8 mouse cellular contexts compared by ENCODE assay signal in the genomic region with DNA sequence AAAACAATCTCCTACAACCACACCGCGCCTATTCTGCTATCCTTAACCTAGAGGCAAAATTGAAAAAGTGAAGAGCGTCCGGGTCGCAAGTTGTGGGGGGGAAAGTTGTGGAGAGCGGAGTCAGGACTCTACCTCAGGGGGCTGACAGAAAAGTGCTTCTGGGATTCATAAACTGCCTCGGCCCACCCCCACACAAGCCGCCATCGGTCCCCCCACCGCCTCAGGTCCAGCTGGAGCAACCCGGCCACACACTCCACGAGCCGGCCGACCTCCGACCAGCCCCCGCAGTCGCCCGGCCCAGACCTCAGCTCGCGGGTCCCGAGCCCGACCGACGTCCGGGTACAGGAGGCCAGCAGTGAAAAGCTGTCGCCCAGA. TPM values are rescaled to one million over a fixed set of nuclear protein-coding genes. Genes with fewer than 3 reads are reported as not detected.
A peak's percentile ranks its signal among the peaks of the same experiment; 100 is the strongest.
DNase-seq lines count a peak whose midpoint lies in the region; ATAC-seq and TF ChIP-seq lines count a peak whose summit lies in the region.

No protein-coding gene starts in this region.

- no peaks in the 10 kb centered on the region for H3K36me3 ChIP-seq in heart, embryonic 10.5 days
- H3K36me3 ChIP-seq in forebrain, embryonic 14.5 days (ENCODE audit: control insufficient read depth, insufficient read depth, low read length) = 0 out of 2 replicates have a peak, but pooled peaks cover 2% of the 10 kb centered on the region
- no peaks in the 10 kb centered on the region; the same call in 1 of the 2 replicates for H3K36me3 ChIP-seq in liver, postnatal 0 days (replicated peaks; ENCODE audit: insufficient read depth, low read length)

- peaks cover 14% of the 10 kb centered on the region for H3K4me1 ChIP-seq in heart, embryonic 10.5 days
- H3K4me1 ChIP-seq in forebrain, embryonic 14.5 days (ENCODE audit: control insufficient read depth, insufficient read depth, low read length) = peaks cover 13% of the 10 kb centered on the region
- H3K4me1 ChIP-seq in liver, postnatal 0 days (ENCODE audit: insufficient read depth) = peaks cover 9% of the 10 kb centered on the region

- ATAC-seq in forebrain, embryonic 14.5 days = peak; percentile 61; the same call in 1 of the 2 replicates
- ATAC-seq in liver, postnatal 0 days = peak; percentile 30
- ATAC-seq in erythroid progenitor cell, adult 5-6 weeks (replicated peaks; ENCODE audit: low FRiP score, poor library complexity, severe bottlenecking) = no peak; the same call in 1 of the 2 replicates

- peak overlapping the region; percentile 98 for H3K27ac ChIP-seq in heart, embryonic 10.5 days
- 0 out of 2 replicates have a peak overlapping the region, but pooled peaks have one; percentile 16 for H3K27ac ChIP-seq in forebrain, embryonic 14.5 days (ENCODE audit: low read depth, low read length)
- peak overlapping the region; percentile 100 for H3K27ac ChIP-seq in liver, postnatal 0 days (ENCODE audit: low read depth)

- no peaks in the 10 kb centered on the region for H3K27me3 ChIP-seq in heart, embryonic 10.5 days (ENCODE audit: insufficient read depth, poor library complexity, severe bottlenecking)
- no peaks in the 10 kb centered on the region for H3K27me3 ChIP-seq in forebrain, embryonic 14.5 days (replicated peaks; ENCODE audit: control insufficient read depth, insufficient read depth, low read length)
- no peaks in the 10 kb centered on the region for H3K27me3 ChIP-seq in liver, postnatal 0 days (ENCODE audit: insufficient read depth, low read length)

- peak overlapping the region; percentile 71 for H3K9ac ChIP-seq in forebrain, embryonic 14.5 days (ENCODE audit: low read length)
- peak overlapping the region; percentile 99 for H3K9ac ChIP-seq in liver, postnatal 0 days (replicated peaks)

- no peak for TF ChIP-seq CTCF in liver, postnatal 0 days (IDR thresholded peaks at IDR 0.05; ENCODE audit: low read depth)

- DNase-seq in heart, embryonic 10.5 days (ENCODE audit: low spot score) = no peak
- no peak for DNase-seq in heart, adult 8-10 months (ENCODE audit: low spot score)
- peak; percentile 16 for DNase-seq in ES-CJ7 (ENCODE audit: low read depth, low spot score)
- DNase-seq in forebrain, embryonic 14.5 days (ENCODE audit: low spot score) = no peak
- DNase-seq in liver, postnatal 0 days = no peak
- DNase-seq in T-cell, adult 2 months (ENCODE audit: low spot score) = no peak
- DNase-seq in spleen, postnatal 36 days (ENCODE audit: low spot score in 2 of 2) = no peak

- no peak for TF ChIP-seq EP300 in liver, postnatal 0 days (IDR thresholded peaks at IDR 0.05; ENCODE audit: low read depth)

- H3K4me2 ChIP-seq in forebrain, embryonic 14.5 days (ENCODE audit: low read length) = peak overlapping the region; percentile 61
- H3K4me2 ChIP-seq in liver, postnatal 0 days (ENCODE audit: low read depth, low read length) = peak overlapping the region; percentile 65

- peak overlapping the region; percentile 96 for H3K4me3 ChIP-seq in heart, embryonic 10.5 days
- H3K4me3 ChIP-seq in forebrain, embryonic 14.5 days (ENCODE audit: low read depth, low read length) = peak overlapping the region; percentile 85
- H3K4me3 ChIP-seq in liver, postnatal 0 days (ENCODE audit: low read depth, low read length) = peak overlapping the region; percentile 97

- 1% methylated on average over 26 of the region's 26 CpGs for WGBS in heart, embryonic 10.5 days
- 1% methylated on average over 26 of the region's 26 CpGs for WGBS in forebrain, embryonic 14.5 days
- WGBS in liver, postnatal 0 days (ENCODE audit: insufficient replicate concordance) = 0% methylated on average over 26 of the region's 26 CpGs

- no peaks in the 10 kb centered on the region for H3K9me3 ChIP-seq in heart, embryonic 10.5 days
- H3K9me3 ChIP-seq in forebrain, embryonic 14.5 days (replicated peaks; ENCODE audit: control insufficient read depth, low read length) = no peaks in the 10 kb centered on the region
- H3K9me3 ChIP-seq in liver, postnatal 0 days (ENCODE audit: low read length) = no peaks in the 10 kb centered on the region

RNA-seq across cellular contexts. Expression of a gene that starts 0.4 kb away (rescaled TPM):
- 17.0 and 18.3 TPM in 2 replicates for polyA plus RNA-seq in heart, embryonic 10.5 days (2016; fragmentation: Nextera tagmentation; extraction: Ambion mirVana)
- total RNA-seq in heart, adult 8-10 months (2022) = 10 to 100 TPM in 3 of 4 experiments, 1 to 10 TPM in 1; 9.8 to 12.1 (median 10.7) TPM
- 16.0 and 21.3 TPM in 2 replicates for polyA plus RNA-seq in forebrain, embryonic 14.5 days (2014; fragmentation: Nextera tagmentation; extraction: Ambion mirVana)
- 17.2 and 20.6 TPM in 2 replicates for polyA plus RNA-seq in liver, postnatal 0 days (2015; fragmentation: Nextera tagmentation; extraction: Ambion mirVana)
- 65.2 and 94.7 TPM in 2 replicates for total RNA-seq in erythroid progenitor cell, adult 5-6 weeks (2015; ENCODE audit: low replicate concordance)
- 51.4 and 60.2 TPM in 2 replicates for total RNA-seq in erythroid progenitor cell, adult 5-6 weeks (2017; ENCODE audit: low replicate concordance)

RNA-seq across cellular contexts. Expression of a gene that starts 0.5 kb away (rescaled TPM):
- 41.9 and 50.3 TPM in 2 replicates for polyA plus RNA-seq in heart, embryonic 10.5 days (2016; fragmentation: Nextera tagmentation; extraction: Ambion mirVana)
- total RNA-seq in heart, adult 8-10 months (2022) = 10 to 100 TPM; 18.7 to 26.2 (median 22.6) TPM
- polyA plus RNA-seq in forebrain, embryonic 14.5 days (2014; fragmentation: Nextera tagmentation; extraction: Ambion mirVana) = 34.5 and 45.3 TPM in 2 replicates
- 10.9 and 12.6 TPM in 2 replicates for polyA plus RNA-seq in liver, postnatal 0 days (2015; fragmentation: Nextera tagmentation; extraction: Ambion mirVana)
- 23.8 and 27.7 TPM in 2 replicates for total RNA-seq in erythroid progenitor cell, adult 5-6 weeks (2015; ENCODE audit: low replicate concordance)
- total RNA-seq in erythroid progenitor cell, adult 5-6 weeks (2017; ENCODE audit: low replicate concordance) = 19.1 and 20.2 TPM in 2 replicates

Comparison
In these comparisons a context has a peak if more than half of its experiments do, and no peak if none do; other contexts are left out.
1. H3K27ac ChIP-seq: peak in every context shown above with its lines; median percentile 100 in liver, postnatal 0 days; 98 in heart, embryonic 10.5 days; 16 in forebrain, embryonic 14.5 days.